Mouse (Mus musculus): Measurements from ENCODE around the gene Shq1.

DNA sequence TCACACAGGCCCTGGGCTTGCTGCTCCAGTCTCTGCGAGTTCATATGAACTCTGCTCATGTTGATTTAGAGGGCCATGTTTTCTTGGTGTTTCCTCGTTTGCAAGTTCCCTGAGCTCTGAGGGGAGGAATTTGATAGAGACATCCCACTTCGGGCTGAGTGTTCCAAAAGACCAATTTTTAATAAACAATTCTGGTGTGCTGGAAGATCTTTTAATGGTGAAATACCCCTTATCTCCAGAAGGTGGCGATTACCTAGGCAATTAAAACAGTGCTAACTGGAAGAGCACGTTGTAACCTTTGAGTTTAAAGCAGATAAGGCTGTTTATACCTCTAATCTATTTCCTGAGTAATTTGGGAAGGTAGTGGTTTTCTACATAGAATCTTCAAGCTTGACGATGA, 4.0 kb upstream of the Shq1 start:
- peak; percentile 47; the same call in 1 of the 2 replicates for TF ChIP-seq CTCF (IDR thresholded peaks at IDR 0.05; ENCODE audit: low read depth)
- no peak for TF ChIP-seq EP300 (IDR thresholded peaks at IDR 0.05; ENCODE audit: low read depth)
